ENCODE assay signal across 15 mouse cellular contexts in the genomic region with DNA sequence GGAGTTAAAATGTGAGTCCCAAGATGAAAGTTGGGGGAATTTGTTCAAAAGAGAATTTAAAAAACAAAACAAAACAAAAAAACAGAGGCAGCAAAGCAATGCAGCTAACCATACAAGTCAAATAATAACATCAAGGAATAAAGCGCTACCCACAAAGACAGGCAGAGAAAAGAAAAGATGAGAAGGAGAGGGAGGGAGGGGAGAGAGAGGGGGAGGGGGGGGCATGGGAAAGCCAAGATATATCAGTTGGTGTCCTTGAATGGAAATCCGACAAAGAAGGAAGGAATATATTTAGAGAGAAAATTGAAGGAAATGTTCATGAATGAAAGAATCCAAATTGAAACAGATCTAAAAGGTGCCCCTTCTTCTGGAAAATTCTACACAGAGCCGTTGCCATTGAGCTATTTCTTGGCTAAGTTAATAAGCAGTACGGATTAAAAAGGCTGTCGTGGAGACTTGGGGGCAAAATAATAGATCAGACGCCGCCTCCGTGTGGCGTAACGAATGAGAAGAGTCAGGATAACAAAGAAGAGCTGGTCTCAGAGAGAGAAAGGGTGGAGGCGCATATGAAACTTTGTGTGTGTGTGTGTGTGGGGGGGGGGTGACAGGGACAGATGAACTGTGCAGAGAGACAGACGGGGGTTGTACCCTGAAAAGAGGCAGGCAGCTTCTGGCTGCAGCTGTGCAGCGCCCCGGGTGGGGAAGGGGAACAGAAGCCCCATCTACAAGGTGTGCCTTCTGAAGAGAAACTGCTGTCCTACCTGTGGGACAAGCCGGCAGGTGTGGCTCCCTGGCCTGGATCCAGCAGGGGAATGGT.
A peak's percentile ranks its signal among the peaks of the same experiment; 100 is the strongest.
DNase-seq lines count a peak whose midpoint lies in the region; ATAC-seq lines count a peak whose summit lies in the region.
"Had no signal": no experiment of that assay in that cellular context is flagged by ENCODE, and none has a peak within 500 bp of the region (broad histone marks: within the 10 kb centered on the region; RNA-seq: fewer than 3 reads in every experiment).

No protein-coding gene starts in this region.

- H3K4me2 ChIP-seq in midbrain, embryonic 14.5 days (ENCODE audit: low read length), result peak overlapping the region; percentile 34
- H3K4me2 ChIP-seq in heart, embryonic 11.5 days, result no peak overlapping the region

- peaks cover 6% of the 10 kb centered on the region; the same call in 1 of the 2 replicates for H3K27me3 ChIP-seq in hindbrain, embryonic 10.5 days (ENCODE audit: insufficient read depth, poor library complexity, severe bottlenecking)
- H3K27me3 ChIP-seq in midbrain, embryonic 14.5 days (ENCODE audit: control insufficient read depth, insufficient read depth, low read length), result no peaks in the 10 kb centered on the region
- H3K27me3 ChIP-seq in heart, embryonic 11.5 days (ENCODE audit: control insufficient read depth, insufficient read depth, low read length), result peaks cover 5% of the 10 kb centered on the region

- peaks cover 43% of the 10 kb centered on the region for H3K4me1 ChIP-seq in hindbrain, embryonic 10.5 days (replicated peaks)
- H3K4me1 ChIP-seq in midbrain, embryonic 14.5 days (ENCODE audit: control insufficient read depth, insufficient read depth, low read length), result peaks cover 14% of the 10 kb centered on the region; the same call in 1 of the 2 replicates
- no peaks in the 10 kb centered on the region for H3K4me1 ChIP-seq in heart, embryonic 11.5 days (ENCODE audit: control insufficient read depth, insufficient read depth, low read length)

- no peak overlapping the region for H3K9ac ChIP-seq in midbrain, embryonic 14.5 days (replicated peaks; ENCODE audit: low read length)
- no peak overlapping the region for H3K9ac ChIP-seq in heart, embryonic 11.5 days (ENCODE audit: low read depth, low read length)

- 29% methylated on average over 15 of the region's 15 CpGs for WGBS in hindbrain, embryonic 10.5 days
- 9% methylated on average over 15 of the region's 15 CpGs for WGBS in midbrain, embryonic 14.5 days
- 67% methylated on average over 15 of the region's 15 CpGs for WGBS in heart, embryonic 11.5 days (ENCODE audit: insufficient replicate concordance)

- peak; percentile 78 for ATAC-seq in midbrain, embryonic 14.5 days (ENCODE audit: low FRiP score, low TSS enrichment)
- no peak for ATAC-seq in heart, embryonic 11.5 days (replicated peaks; ENCODE audit: insufficient number of reproducible peaks, low FRiP score, low TSS enrichment)

- DNase-seq in Muller cell, postnatal 12 days (ENCODE audit: inconsistent ontology term), result peak; percentile 12
- peak; percentile 78 for DNase-seq in embryo, embryonic 10.5 days (ENCODE audit: low spot score)
- peak; percentile 66 for DNase-seq in hindbrain, embryonic 10.5 days (ENCODE audit: low spot score)
- DNase-seq in midbrain, embryonic 14.5 days, result peak; percentile 79
- no peak for DNase-seq in spleen, postnatal 4 days (ENCODE audit: low spot score in 2 of 2)
- no peak for DNase-seq in layer of hippocampus, adult 11-12 months (ENCODE audit: low spot score)
- no peak for DNase-seq in cerebellum, adult 9-10 months
- DNase-seq: adrenal gland, postnatal 36 days; cerebellum, postnatal 10 days; gastrocnemius, postnatal 36 days; heart, postnatal 14 days had no signal

- no peaks in the 10 kb centered on the region for H3K36me3 ChIP-seq in hindbrain, embryonic 10.5 days
- no peaks in the 10 kb centered on the region for H3K36me3 ChIP-seq in midbrain, embryonic 14.5 days (ENCODE audit: control insufficient read depth, insufficient read depth, low read length)
- no peaks in the 10 kb centered on the region for H3K36me3 ChIP-seq in heart, embryonic 11.5 days (ENCODE audit: control insufficient read depth, insufficient read depth, low read length)

- peak overlapping the region; percentile 85 for H3K27ac ChIP-seq in hindbrain, embryonic 10.5 days
- peak overlapping the region; percentile 68 for H3K27ac ChIP-seq in midbrain, embryonic 14.5 days (replicated peaks; ENCODE audit: low read depth, low read length)
- H3K27ac ChIP-seq in heart, embryonic 11.5 days (ENCODE audit: low read depth, low read length), result no peak overlapping the region
- H3K27ac ChIP-seq: kidney, postnatal 0 days; left cerebral cortex, adult 2 months had no signal

- H3K9me3 ChIP-seq in hindbrain, embryonic 10.5 days, result peaks cover 3% of the 10 kb centered on the region; the same call in 1 of the 2 replicates
- H3K9me3 ChIP-seq in midbrain, embryonic 14.5 days (ENCODE audit: control insufficient read depth, low read length), result no peaks in the 10 kb centered on the region
- H3K9me3 ChIP-seq in heart, embryonic 11.5 days (replicated peaks; ENCODE audit: control insufficient read depth, low read length), result peaks cover 6% of the 10 kb centered on the region; the same call in 1 of the 2 replicates

- peak overlapping the region; percentile 2; the same call in 1 of the 2 replicates for H3K4me3 ChIP-seq in hindbrain, embryonic 10.5 days
- H3K4me3 ChIP-seq in midbrain, embryonic 14.5 days (replicated peaks; ENCODE audit: low read depth, low read length), result no peak overlapping the region
- no peak overlapping the region for H3K4me3 ChIP-seq in heart, embryonic 11.5 days (ENCODE audit: low read depth, low read length)
- H3K4me3 ChIP-seq: erythroblast, embryonic 14.5 days; left cerebral cortex, adult 2 months had no signal

Comparison
In these comparisons a context has a peak if more than half of its experiments do, and no peak if none do; other contexts are left out.
1. DNase-seq: peak in Muller cell, postnatal 12 days (single experiment), embryo, embryonic 10.5 days (single experiment), hindbrain, embryonic 10.5 days (single experiment) and midbrain, embryonic 14.5 days (single experiment); none in spleen, postnatal 4 days (0 of 2), layer of hippocampus, adult 11-12 months (single experiment) and cerebellum, adult 9-10 months (single experiment).